Mouse (Mus musculus): Measurements from ENCODE around the gene P2ry2.

The P2ry2 gene

DNA sequence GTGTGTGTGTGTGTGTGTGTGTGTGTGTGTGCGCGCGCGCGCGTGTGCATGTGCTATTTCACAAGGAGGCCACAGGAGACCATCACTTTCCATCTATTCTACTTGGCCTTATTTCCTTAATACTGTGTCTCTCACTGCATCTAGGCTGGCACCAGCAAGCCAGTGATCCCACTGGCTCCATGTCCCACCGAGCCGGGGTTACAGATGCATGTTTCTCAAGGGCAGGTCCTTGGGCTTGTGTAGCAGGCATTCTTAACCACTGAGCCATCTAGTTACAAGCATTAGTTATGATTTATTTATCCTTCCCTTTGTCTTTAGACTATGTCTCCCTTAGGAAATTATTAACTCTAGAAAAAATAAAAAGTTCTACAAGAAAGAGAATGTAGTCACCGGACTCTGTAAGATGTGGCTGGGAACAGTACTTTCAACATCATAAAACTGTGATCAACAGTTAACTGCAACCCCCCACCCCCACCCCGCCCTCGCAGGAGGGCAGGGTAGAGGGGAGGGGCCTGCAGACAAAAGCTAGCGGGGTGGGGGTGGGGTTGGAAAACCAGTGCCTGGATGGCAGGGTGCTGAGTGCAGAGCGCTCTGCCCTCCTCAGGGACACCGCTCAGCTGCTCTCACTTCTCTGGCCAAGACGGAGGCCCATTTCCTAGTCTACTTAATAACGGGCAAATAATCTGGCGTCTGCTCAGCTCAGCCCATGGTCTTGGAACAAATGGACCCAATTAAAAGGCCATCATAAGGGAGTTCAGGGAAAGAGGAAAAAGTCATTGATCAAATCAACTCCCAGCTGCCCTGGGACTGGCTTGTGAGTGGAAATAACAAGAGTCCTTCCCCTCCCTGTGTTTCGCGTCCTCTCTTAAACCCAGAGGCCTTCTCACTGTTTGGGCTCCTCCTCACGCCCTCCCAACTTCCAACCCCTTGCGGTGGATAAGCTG lies 27.9 kb downstream of the P2ry2 start:
- DNase-seq (ENCODE audit: low spot score in 2 of 2): no peak

DNA sequence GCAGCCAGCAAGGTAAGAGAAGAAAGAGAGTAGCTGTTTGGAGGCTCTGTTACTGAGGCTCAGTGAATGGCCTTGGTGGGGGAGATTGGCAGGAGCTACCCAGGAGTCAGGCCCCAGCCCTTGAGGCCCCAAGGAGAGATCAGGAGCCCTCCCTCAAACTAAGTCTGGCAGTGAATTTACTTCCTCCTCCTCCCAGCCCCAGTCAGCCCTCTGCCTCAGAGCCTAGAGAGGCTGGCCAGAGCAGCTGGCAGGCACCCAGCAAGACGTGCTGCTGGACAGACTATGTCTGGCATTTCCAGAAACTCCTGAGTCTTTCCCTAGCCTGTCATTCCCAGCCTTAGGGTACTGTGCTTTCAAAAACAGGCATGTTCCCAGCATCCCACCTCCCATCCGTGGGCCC lies 33.5 kb downstream of the P2ry2 start:
- DNase-seq (ENCODE audit: low spot score in 2 of 2): peak; percentile 55 to 67

- DNase-seq (ENCODE audit: low spot score in 2 of 2): no peak
These were observed 34.5 kb downstream of the P2ry2 start for GRCm38 (mm10) chr7:100978171-100978570.

GRCm38 (mm10) chr7:100974135-100974903 lies 38.3 kb downstream of the P2ry2 start, which contains the start of gene P2ry6:
TSS of gene P2ry6 (minus strand) at chr7:100974649.
- DNase-seq (ENCODE audit: low spot score in 2 of 2): peak in 1 of 2 experiments; percentile 57

DNA sequence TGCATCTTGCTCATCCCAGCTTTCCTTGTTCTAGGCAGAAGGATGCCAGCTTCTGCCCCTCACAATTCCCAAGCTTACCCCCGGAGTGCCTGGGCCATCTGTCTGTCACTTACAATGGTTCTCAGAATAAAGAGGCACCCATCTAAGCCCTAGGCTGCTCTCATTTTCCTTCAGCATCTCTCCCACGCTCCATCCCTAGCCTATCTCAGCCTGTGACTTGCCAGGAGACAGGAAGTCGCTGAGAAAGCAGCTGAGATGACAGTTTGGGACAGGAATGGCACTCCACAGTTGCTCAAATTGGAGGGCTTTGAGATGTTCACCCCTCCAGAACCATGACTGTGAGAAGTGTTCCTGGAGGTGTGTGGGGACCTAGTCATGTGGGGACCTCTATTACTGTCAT lies 39.8 kb downstream of the P2ry2 start:
- no peak for DNase-seq (ENCODE audit: low spot score in 2 of 2)

DNA sequence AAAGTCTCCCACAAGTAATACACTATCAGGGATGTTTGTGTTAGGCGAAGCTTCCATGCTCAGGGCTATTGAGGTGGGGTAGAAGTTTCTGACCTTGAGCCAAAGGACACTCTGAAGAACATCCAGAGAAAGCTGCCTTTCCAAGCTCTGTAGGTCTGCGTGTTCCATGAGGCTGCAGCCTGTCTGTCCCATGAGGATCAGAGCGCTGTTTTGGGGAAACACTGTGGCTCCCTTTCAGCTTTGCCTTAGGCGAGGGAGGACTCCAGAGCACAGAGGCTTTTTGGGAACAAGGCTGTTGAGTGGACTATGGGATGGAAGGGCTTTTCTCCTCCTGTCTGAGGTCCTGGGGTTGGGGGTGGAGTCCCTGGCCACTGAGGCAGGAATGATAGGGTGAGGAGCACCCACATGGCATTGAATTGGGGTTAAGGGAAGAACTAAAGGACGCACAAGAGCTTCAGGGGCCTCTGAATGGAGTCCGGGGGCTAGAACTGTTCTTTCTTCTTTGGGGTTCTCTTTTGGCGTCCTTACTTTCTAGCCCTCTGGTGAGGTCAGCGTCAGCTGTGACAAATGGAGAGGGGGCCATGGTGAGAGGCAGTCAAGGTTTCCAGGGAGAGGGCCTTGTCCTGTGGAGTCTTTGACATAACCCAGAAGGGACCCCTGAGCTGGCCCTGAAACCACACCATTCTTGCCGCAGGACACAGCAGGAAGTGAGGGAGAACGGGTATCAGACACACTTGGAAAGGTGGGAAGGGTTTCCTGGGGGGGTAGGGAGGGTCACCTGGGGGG lies 43.6 kb downstream of the P2ry2 start:
- DNase-seq (ENCODE audit: low spot score in 2 of 2): no peak

DNA sequence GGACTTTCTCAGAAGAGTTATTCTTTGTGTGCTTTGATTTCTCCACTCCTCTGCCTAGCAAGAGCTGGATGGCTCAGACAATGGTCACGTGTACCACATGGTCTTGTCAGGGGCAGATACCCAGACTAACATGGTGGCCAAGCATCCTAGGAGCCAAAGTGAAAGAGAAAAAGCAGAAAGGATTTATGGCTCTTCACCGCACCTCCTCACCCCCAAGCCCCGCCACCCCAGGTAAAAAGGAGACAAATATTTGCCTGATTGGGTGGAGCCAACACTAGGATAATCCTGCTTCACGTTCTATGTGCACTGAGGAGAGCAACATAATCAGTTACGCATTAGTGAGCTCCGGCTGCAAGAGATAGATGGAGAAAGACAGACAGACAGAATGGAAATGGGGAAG lies 44.3 kb downstream of the P2ry2 start:
- DNase-seq (ENCODE audit: low spot score in 2 of 2): no peak

- no peak for DNase-seq (ENCODE audit: low spot score in 2 of 2)
These were observed 44.8 kb downstream of the P2ry2 start for GRCm38 (mm10) chr7:100967850-100968249.

- DNase-seq (ENCODE audit: low spot score in 2 of 2): no peak
These were observed 46.7 kb downstream of the P2ry2 start for GRCm38 (mm10) chr7:100966014-100966413.

- DNase-seq (ENCODE audit: low spot score in 2 of 2): no peak
These were observed 47.6 kb downstream of the P2ry2 start for GRCm38 (mm10) chr7:100965079-100965478.

DNA sequence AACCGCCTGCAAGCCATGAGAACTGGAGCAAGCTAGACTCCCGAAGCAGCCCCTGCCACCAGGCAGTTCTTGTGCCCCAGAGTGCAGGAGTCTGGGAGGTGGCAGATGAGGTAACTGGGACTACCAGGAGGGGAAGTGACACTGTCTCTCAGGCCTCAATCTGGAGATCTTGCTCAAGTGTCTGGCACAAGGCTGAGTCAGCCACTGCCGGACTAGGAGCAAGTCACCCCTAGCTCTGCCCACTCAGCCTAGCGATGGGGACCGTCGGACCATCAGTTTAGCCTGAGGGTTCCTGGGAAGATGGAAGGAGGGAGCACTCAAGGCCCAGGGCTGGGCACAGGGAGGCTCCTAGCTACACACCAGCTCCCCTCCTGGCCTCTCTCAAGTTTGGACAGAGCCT lies 48.4 kb downstream of the P2ry2 start:
- DNase-seq (ENCODE audit: low spot score in 2 of 2): peak in 1 of 2 experiments; percentile 65

DNA sequence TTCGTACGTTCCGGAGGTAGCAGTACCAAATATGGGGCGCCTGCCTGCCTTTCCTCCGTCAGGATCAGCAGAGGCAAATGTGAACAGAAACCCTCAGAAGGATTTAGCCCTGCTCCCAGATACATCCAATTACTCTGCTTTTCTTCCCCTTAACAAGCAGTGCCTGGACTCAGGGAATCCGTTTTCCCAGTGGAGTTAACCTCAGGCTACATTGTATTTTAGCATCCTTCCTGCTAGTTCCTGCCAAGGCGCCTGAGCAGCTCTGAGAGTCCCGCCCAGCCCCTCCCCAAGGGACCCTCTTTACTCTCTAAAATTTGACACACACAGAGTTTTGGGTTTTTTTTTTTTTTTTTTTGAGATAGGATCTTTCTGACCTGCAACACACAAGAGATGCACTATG lies 49.3 kb downstream of the P2ry2 start:
- no peak for DNase-seq (ENCODE audit: low spot score in 2 of 2)

DNA sequence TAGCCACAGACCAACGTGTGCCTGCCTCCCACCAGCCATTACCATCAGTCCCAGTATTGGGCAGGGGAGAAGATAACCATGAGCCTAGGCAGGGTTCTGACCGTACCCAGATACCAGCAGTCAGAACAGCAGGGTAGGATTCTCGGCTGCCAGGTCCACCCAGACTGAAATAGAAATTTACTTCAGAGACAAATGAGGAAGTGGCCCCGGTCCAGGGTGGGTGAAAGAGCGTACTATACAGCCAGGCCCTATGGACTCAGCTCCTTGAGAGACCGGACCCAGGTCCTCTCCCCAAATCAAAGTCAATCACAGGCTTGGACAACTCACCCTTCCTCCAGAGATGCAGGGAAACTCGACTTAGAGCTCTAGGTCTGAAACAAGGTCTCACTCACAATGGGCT lies 51.5 kb downstream of the P2ry2 start:
- no peak for DNase-seq (ENCODE audit: low spot score in 2 of 2)

- no peak for DNase-seq (ENCODE audit: low spot score in 2 of 2)
These were observed 52.2 kb downstream of the P2ry2 start for GRCm38 (mm10) chr7:100960462-100960861.

- DNase-seq (ENCODE audit: low spot score in 2 of 2): no peak
These were observed 54.2 kb downstream of the P2ry2 start for GRCm38 (mm10) chr7:100958426-100958825.

DNA sequence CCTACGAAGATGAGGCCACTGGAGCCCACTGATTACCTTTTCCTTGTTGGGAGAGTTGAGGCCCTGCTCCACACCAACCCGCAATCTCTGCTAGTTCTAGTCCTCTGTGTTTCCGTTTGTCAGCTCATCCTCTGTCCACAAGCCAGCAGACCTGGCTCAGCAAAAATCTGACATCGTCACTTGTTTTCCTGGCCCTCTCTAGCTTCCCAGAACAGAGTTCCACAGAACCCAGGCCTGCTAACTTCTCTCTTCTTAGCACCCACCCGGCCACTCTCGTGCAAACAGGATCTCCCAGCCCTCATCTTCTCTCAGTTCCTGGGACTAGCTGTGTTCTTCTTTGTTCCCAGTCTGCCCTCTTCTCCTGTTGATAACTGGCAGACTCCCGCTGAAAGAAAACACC lies 60.0 kb downstream of the P2ry2 start:
- peak in 1 of 2 experiments; percentile 50 for DNase-seq (ENCODE audit: low spot score in 2 of 2)

DNA sequence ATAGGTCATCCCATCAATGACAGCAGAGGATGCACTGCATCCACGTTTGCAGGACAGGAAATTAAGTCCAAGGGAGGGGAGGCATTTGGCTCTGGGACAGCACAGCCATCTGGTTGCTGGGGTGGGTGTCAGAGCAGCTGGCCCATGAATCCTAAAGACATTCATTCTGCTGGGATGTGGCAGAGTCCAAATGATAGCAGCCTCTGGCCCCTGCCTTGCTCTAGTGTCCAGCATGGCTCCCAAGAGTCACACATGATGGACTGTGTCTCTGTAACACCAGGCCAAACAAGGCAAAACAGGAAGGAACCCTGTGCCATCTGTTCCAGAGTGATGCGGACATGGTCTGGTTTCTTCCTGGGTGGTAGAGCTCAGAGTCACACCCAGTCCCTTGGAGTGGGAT lies 60.8 kb downstream of the P2ry2 start:
- DNase-seq (ENCODE audit: low spot score in 2 of 2): peak in 1 of 2 experiments; percentile 64

DNA sequence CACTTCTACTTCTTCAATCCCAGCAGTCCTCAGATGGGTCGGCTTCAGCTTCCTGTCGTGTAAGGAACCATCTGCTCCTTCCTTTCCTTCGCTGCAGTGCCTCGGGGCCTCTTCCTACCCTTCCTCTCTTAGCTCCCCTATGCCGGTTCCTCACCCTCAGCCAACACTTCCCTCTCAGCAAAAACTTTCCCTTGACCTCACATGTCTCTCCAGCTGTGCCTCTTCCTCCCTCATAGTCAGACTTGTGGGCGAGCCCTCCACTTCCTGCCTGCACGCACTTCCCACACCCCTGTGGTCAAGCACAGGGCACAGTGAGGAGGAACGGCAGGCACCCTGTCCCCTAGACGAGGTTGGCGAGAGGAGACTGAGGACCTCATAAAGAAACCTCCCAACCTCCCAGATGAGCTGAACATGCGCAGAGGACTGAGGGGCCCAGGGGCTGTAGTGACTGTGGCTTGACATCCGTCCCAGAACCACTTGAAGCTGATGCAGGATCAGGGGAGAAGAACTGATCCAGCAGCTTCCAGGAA lies 62.1 kb downstream of the P2ry2 start:
- DNase-seq (ENCODE audit: low spot score in 2 of 2): peak; percentile 62 to 83

- no peak for DNase-seq (ENCODE audit: low spot score in 2 of 2)
These were observed 62.6 kb downstream of the P2ry2 start for GRCm38 (mm10) chr7:100950031-100950430.
